Mouse (Mus musculus) limb, embryonic 11.5 days (tissue): ENCODE results near the gene Ssbp3. TPM values are rescaled to one million over a fixed set of nuclear protein-coding genes. Genes with fewer than 3 reads are reported as not detected.
A peak's percentile ranks its signal among the peaks of the same experiment; 100 is the strongest.

Experiments
- ATAC-seq: fragments of 200-750 bp; cut with Nextera tagmentation; 2 replicates; pipeline ENCODE4 v1.8.0; 2017; ENCODE audit warnings: low read depth; ENCODE audit not compliant: insufficient number of reproducible peaks, low FRiP score, low TSS enrichment
- DNase-seq: peaks from one replicate; pipeline ENCODE4 v3.0.0-alpha.2; 2015; ENCODE audit warnings: low spot score
- H3K27ac ChIP-seq: fragments of 300-500 bp; sonication (generic); replicated peaks from 2 replicates; pipeline ENCODE4 v1.5.1; 2014; ENCODE audit warnings: low read depth, mild to moderate bottlenecking, low read length
- H3K27me3 ChIP-seq: fragments of 300-500 bp; sonication (generic); 2 replicates; pipeline ENCODE4 v1.6.1; 2014; ENCODE audit warnings: mild to moderate bottlenecking, low read length, mixed read lengths; ENCODE audit not compliant: control insufficient read depth, insufficient read depth
- H3K36me3 ChIP-seq: fragments of 300-500 bp; sonication (generic); 2 replicates; pipeline ENCODE4 v1.6.1; 2014; ENCODE audit warnings: mild to moderate bottlenecking, low read length, moderate library complexity, mixed read lengths; ENCODE audit not compliant: control insufficient read depth, insufficient read depth
- H3K4me1 ChIP-seq: fragments of 300-500 bp; sonication (generic); 2 replicates; pipeline ENCODE4 v1.6.1; 2014; ENCODE audit warnings: low read length, mixed read lengths; ENCODE audit not compliant: control insufficient read depth, insufficient read depth
- H3K4me2 ChIP-seq: fragments of 300-500 bp; sonication (generic); 2 replicates; pipeline ENCODE4 v1.6.1; 2014; ENCODE audit warnings: low read depth, mild to moderate bottlenecking, moderate library complexity; ENCODE audit not compliant: severe bottlenecking
- H3K4me3 ChIP-seq: fragments of 300-500 bp; sonication (generic); 2 replicates; pipeline ENCODE4 v1.5.1; 2014; ENCODE audit warnings: low read depth, low read length
- H3K9ac ChIP-seq: fragments of 300-500 bp; sonication (generic); 2 replicates; pipeline ENCODE4 v1.6.1; 2014; ENCODE audit warnings: mild to moderate bottlenecking, low read length
- H3K9me3 ChIP-seq: fragments of 300-500 bp; sonication (generic); 2 replicates; pipeline ENCODE4 v1.6.1; 2016; ENCODE audit warnings: low read length; ENCODE audit not compliant: control insufficient read depth
- WGBS: fragments of 180-500 bp; shearing (Covaris S2); extraction: QIAGEN DNeasy Blood & Tissue Kit; methylation state at CpG from one replicate; pipeline ENCODE4 v1.1.7; 2014; 5-methylcytosine and 5-hydroxymethylcytosine counted together
- polyA plus RNA-seq: library from polyadenylated mRNA; unstranded; fragments of >200 nt; fragmentation: Nextera tagmentation; extraction: Ambion mirVana; gene quantifications from 2 replicates; pipeline ENCODE4 v1.2.1, GENCODE M21; 2014

Ssbp3 gene
- polyA plus RNA-seq, 1 experiment from 2014 or later = 186 TPM

GRCm38 (mm10) chr4:106908950-106909751 is 1.4 kb upstream of the Ssbp3 start:
- DNase-seq = peak; percentile 59
- ATAC-seq = no peak
- 4% methylated on average over 10 of the region's 10 CpGs for WGBS
- Histone ChIP-seq H3K4me1 (peaks cover 41% of the 10 kb centered on the region), H3K9ac (peak overlapping the region; percentile 24; the same call in 1 of the 2 replicates), H3K9me3 (no peaks in the 10 kb centered on the region), H3K4me2 (peak overlapping the region; percentile 96), H3K4me3 (no peak overlapping the region; the same call in 1 of the 2 replicates), H3K27me3 (no peaks in the 10 kb centered on the region), H3K36me3 (no peaks in the 10 kb centered on the region), H3K27ac (peak overlapping the region; percentile 100)

- H3K4me3 ChIP-seq = peak overlapping the region; percentile 5; the same call in 1 of the 2 replicates
- DNase-seq (peak; percentile 55), ATAC-seq (no peak)
- H3K4me2 ChIP-seq = peak overlapping the region; percentile 96
- no peaks in the 10 kb centered on the region for H3K27me3 ChIP-seq
- H3K9ac ChIP-seq = no peak overlapping the region; the same call in 1 of the 2 replicates
- peaks cover 45% of the 10 kb centered on the region for H3K4me1 ChIP-seq
- WGBS = under 1% methylated on average over 6 of the region's 6 CpGs
- H3K27ac ChIP-seq = peak overlapping the region; percentile 100
- no peaks in the 10 kb centered on the region for H3K36me3 ChIP-seq
- H3K9me3 ChIP-seq = no peaks in the 10 kb centered on the region
Observed at GRCm38 (mm10) chr4:106909797-106910196, 704 bp upstream of the Ssbp3 start.

- WGBS = under 1% methylated on average over 68 of the region's 89 CpGs
- Histone ChIP-seq H3K27me3 (no peaks in the 10 kb centered on the region), H3K4me1 (peaks cover 50% of the 10 kb centered on the region), H3K9me3 (no peaks in the 10 kb centered on the region), H3K9ac (peak overlapping the region; percentile 100), H3K36me3 (peaks cover 11% of the 10 kb centered on the region), H3K4me2 (peak overlapping the region; percentile 96), H3K4me3 (peak overlapping the region; percentile 100), H3K27ac (peak overlapping the region; percentile 100)
- DNase-seq (peak; percentile 90), ATAC-seq (peak; percentile 77)
Observed at GRCm38 (mm10) chr4:106911246-106911801, 823 bp downstream of the Ssbp3 start.

- Histone ChIP-seq H3K27me3 (no peaks in the 10 kb centered on the region), H3K9me3 (no peaks in the 10 kb centered on the region), H3K4me1 (peaks cover 49% of the 10 kb centered on the region), H3K4me2 (peak overlapping the region; percentile 96), H3K36me3 (peaks cover 19% of the 10 kb centered on the region), H3K9ac (peak overlapping the region; percentile 100), H3K27ac (peak overlapping the region; percentile 100), H3K4me3 (peak overlapping the region; percentile 100)
- WGBS = under 1% methylated on average over 64 of the region's 73 CpGs
- no peak for ATAC-seq
- DNase-seq = peak; percentile 59
Observed at GRCm38 (mm10) chr4:106911951-106912688, 1.6 kb downstream of the Ssbp3 start.

- peaks cover 43% of the 10 kb centered on the region for H3K4me1 ChIP-seq
- DNase-seq (no peak), ATAC-seq (no peak)
- peak overlapping the region; percentile 100 for H3K9ac ChIP-seq
- 0% methylated on average over 6 of the region's 6 CpGs for WGBS
- no peaks in the 10 kb centered on the region for H3K9me3 ChIP-seq
- peak overlapping the region; percentile 100 for H3K27ac ChIP-seq
- peak overlapping the region; percentile 100 for H3K4me3 ChIP-seq
- no peaks in the 10 kb centered on the region for H3K27me3 ChIP-seq
- peak overlapping the region; percentile 96 for H3K4me2 ChIP-seq
- H3K36me3 ChIP-seq = peaks cover 23% of the 10 kb centered on the region
Observed at GRCm38 (mm10) chr4:106912689-106913041, 2.2 kb downstream of the Ssbp3 start.

DNA sequence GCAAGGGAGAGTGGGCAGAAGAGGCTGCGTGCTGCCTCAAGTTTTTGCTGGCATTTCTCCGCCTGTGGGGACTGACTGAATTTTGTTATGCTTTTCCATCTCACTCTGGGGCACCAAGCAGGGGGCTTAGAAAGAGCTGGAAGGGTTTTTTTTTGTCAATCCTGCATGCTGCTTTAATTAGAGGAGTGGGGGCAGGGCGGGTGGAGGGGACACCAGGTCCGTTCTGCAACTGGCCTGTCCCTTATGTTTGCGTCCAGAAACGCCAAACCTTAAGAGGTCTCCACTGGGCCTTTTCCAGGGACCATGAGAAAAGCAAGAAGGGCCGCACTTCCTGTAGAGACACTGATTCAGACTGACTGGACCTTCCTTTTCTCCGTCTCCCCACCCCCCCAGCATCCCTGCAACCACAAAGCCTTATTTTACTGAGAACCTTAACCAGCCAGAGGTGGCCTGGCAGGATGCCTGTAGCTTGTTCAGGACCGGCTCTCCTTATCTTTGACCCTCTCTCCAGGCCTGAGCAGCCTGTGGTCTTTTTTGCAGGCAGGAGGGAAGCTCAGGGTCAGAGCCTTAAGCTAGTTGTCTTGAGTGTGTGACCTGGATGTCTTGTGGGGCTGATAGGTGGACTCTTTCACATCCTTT is 3.0 kb downstream of the Ssbp3 start:
- Histone ChIP-seq H3K9me3 (no peaks in the 10 kb centered on the region), H3K4me1 (peaks cover 35% of the 10 kb centered on the region), H3K36me3 (peaks cover 32% of the 10 kb centered on the region), H3K4me3 (peak overlapping the region; percentile 100), H3K4me2 (peak overlapping the region; percentile 96), H3K27ac (peak overlapping the region; percentile 100), H3K27me3 (no peaks in the 10 kb centered on the region), H3K9ac (peak overlapping the region; percentile 100)
- ATAC-seq (no peak), DNase-seq (no peak)
- WGBS = 13% methylated on average over 9 of the region's 9 CpGs

DNA sequence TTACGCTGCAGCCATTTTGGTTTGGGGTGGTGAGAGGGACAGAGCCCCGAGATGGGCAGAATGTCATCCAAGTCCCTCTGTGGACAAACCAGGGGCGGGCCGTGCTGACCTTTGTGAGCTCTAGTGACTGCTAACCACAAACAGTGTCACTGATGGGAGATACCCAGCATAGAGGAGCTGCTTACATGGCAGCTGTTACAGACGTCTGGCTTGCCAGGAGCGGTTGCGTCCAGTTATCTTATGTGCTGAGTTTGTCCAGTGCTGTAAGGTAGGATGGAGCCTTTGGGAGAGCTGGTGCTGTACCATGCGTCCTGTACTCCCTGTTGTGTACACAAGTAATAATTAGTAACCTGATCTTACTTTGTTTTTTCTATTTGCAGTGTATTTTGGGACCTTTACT is 4.8 kb downstream of the Ssbp3 start:
- H3K4me2 ChIP-seq = peak overlapping the region; percentile 96
- H3K27me3 ChIP-seq = no peaks in the 10 kb centered on the region
- H3K27ac ChIP-seq = no peak overlapping the region
- H3K36me3 ChIP-seq = peaks cover 35% of the 10 kb centered on the region
- H3K4me3 ChIP-seq = peak overlapping the region; percentile 100; the same call in 1 of the 2 replicates
- 63% methylated on average over 8 of the region's 8 CpGs for WGBS
- H3K9me3 ChIP-seq = no peaks in the 10 kb centered on the region
- H3K9ac ChIP-seq = peak overlapping the region; percentile 100; the same call in 1 of the 2 replicates
- DNase-seq = no peak
- H3K4me1 ChIP-seq = peaks cover 31% of the 10 kb centered on the region
- ATAC-seq = no peak

DNA sequence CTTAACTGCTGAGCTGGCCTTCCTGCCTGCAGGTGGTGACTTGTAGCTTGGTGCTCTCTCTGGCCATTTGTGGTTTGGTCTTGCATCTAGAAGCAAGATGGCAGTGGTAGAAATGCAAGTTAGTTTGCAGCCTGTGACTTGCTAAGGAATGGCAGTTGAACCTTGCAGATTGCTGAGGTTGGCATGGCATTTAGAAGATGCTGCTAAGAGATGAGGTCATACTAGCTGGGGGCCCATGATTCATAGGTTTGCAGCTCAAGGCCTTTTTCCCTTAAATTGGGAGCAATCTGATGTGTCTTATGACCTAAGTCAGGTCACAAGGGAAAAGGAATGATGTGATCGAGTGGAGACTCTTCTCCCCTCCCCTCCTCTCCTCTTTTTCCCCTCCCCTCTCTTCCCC is 7.8 kb downstream of the Ssbp3 start:
- ATAC-seq (no peak), DNase-seq (no peak)
- Histone ChIP-seq H3K27me3 (no peaks in the 10 kb centered on the region), H3K9ac (no peak overlapping the region), H3K27ac (no peak overlapping the region), H3K36me3 (peaks cover 43% of the 10 kb centered on the region), H3K9me3 (no peaks in the 10 kb centered on the region), H3K4me1 (peaks cover 41% of the 10 kb centered on the region), H3K4me2 (no peak overlapping the region), H3K4me3 (no peak overlapping the region)
- WGBS = 57% methylated on average over 1 of the region's 1 CpGs
